Mouse (Mus musculus): ENCODE measurements around the gene Arap1. TPM values are rescaled to one million over a fixed set of nuclear protein-coding genes. Genes with fewer than 3 reads are reported as not detected.

Gene Arap1
- total RNA-seq, 2 experiments from 2014 or later, result 19.5 to 21.0 TPM

- intact Hi-C loops (cut with DNase I; ENCODE audit: low total_unique reads), result no loop called here
- peak; percentile 46 for DNase-seq
Observed at GRCm38 (mm10) chr7:101324142-101324962, 23.5 kb upstream of the Arap1 start.

GRCm38 (mm10) chr7:101326006-101326405 lies 21.9 kb upstream of the Arap1 start:
- intact Hi-C loops (cut with DNase I; ENCODE audit: low total_unique reads), result no loop called here
- DNase-seq, result no peak

- no peak for DNase-seq
- intact Hi-C loops (cut with DNase I; ENCODE audit: low total_unique reads), result no loop called here
Observed at GRCm38 (mm10) chr7:101327263-101327662, 20.6 kb upstream of the Arap1 start.

- no peak for DNase-seq
- intact Hi-C loops (cut with DNase I; ENCODE audit: low total_unique reads), result no loop called here
Observed at GRCm38 (mm10) chr7:101327786-101328185, 20.1 kb upstream of the Arap1 start.

DNA sequence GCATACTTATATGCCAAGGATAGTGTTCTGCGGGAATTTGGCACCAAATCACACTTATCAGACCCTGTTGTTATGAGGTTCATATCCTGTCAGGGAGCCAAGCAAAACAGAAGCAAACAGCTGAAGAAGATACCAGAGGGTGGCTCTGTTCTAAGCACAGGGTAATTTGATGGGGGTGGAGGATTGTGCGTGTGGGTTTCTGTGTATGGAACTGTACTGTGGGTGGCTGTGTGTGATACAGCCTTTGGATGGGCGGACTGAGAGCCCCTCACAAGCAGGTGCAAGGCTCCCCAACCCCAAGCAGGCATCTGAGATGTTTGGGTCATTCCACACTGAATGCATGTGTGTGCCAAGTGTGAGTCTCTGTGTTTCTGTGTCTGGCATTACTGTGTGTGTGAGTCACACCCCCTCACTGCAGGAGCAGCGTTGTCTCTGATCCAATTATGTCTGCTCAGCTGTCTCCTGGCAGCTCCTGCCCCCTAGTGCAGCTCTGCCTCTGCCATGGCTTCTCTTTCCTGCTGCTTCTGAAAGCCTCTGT lies 19.2 kb upstream of the Arap1 start:
- intact Hi-C loops (cut with DNase I; ENCODE audit: low total_unique reads), result no loop called here

DNA sequence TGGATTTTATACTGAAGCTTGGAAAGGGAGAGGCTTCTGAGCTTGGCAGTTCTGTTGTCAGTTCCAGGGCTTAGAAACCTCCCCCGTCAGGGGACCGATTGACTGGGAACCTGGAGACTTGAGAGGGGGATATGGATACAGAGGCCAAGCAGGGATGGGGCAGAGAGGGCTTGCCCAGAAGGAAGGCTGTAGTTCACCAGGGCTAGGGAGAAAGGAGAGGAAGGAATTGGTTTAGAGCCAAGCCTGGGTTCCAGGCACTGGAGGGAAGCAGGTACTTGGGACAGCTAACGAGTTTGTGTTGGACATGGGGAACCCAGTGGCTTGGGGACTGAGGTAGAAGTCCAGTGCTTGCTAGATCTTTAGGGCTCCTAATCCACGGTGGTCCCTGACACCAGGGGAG lies 18.3 kb upstream of the Arap1 start:
- intact Hi-C loops (cut with DNase I; ENCODE audit: low total_unique reads), result no loop called here
- DNase-seq, result no peak

More for the DNA sequence above, 19.2 kb upstream of the Arap1 start:
- peak; percentile 37 for DNase-seq

- intact Hi-C loops (cut with DNase I; ENCODE audit: low total_unique reads), result no loop called here
- DNase-seq, result no peak
Observed at GRCm38 (mm10) chr7:101330074-101330840, 17.6 kb upstream of the Arap1 start.

DNA sequence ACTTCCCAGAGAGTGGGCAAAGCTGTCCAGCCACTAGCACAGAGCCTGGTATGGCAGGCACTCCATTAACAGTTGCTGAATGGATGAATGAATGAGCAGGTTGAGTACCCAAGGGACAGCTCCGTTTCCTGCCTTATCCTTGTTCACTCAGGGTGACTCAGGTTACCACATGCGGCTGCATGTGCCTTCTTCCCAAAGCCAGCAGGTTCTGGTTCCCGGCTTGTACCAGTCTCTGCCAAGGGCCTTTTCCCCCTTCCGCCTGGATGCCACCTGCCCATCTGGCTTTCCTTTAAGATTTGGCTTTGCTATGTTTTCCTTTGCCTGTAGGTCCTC lies 17.1 kb upstream of the Arap1 start:
- no peak for DNase-seq
- intact Hi-C loops (cut with DNase I; ENCODE audit: low total_unique reads), result no loop called here

GRCm38 (mm10) chr7:101332045-101332831 lies 15.6 kb upstream of the Arap1 start:
- intact Hi-C loops (cut with DNase I; ENCODE audit: low total_unique reads), result no loop called here
- DNase-seq, result no peak

- intact Hi-C loops (cut with DNase I; ENCODE audit: low total_unique reads), result no loop called here
- DNase-seq, result no peak
Observed at GRCm38 (mm10) chr7:101335228-101335627, 12.6 kb upstream of the Arap1 start.

- intact Hi-C loops (cut with DNase I; ENCODE audit: low total_unique reads), result no loop called here
- no peak for DNase-seq
Observed at GRCm38 (mm10) chr7:101336686-101337085, 11.2 kb upstream of the Arap1 start.

DNA sequence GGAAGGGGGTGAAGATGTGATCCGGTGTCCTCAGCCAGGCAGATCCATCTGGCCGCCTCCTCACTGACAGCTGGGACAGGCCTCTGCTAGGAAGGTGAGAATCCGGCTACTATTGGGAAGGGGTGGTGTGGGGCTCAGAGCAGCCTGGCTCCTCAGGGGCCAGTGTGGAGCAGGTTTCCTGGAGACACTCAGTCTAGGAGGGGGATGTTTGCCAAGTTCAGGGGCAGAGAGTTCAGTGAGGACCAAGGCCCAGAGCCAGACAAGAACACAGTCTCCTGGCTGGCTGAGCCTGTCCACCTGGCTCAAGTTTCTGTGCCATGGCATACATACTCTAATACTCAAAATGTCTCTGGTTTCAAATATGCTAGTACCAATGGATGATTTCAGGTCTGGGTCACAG lies 10.5 kb upstream of the Arap1 start:
- no peak for DNase-seq
- intact Hi-C loops (cut with DNase I; ENCODE audit: low total_unique reads), result no loop called here

GRCm38 (mm10) chr7:101341405-101341804 lies 6.5 kb upstream of the Arap1 start:
- no peak for DNase-seq
- intact Hi-C loops (cut with DNase I; ENCODE audit: low total_unique reads), result no loop called here

DNA sequence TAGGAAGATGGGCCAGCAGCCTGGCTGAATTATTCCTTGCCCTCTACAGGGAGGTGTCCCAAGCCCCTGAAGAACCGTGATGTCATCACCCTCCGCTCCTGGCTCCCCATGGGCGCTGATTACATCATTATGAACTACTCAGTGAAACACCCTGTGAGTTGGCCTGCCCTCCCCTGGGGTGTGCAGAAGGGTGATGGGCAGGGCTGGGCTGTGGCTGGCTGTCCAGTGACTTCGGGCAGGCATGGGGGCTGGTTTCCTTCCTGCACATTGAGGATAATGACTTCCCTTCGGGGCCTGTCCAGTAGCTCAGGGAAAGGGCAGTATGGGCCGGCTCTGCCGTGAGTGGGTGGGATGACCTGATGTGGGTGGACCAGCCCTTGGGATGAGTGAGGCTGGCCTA lies 4.7 kb upstream of the Arap1 start:
- no peak for DNase-seq
- intact Hi-C loops (cut with DNase I; ENCODE audit: low total_unique reads), result no loop called here

GRCm38 (mm10) chr7:101344892-101345291 lies 3.0 kb upstream of the Arap1 start:
- intact Hi-C loops (cut with DNase I; ENCODE audit: low total_unique reads), result no loop called here
- DNase-seq, result no peak

- intact Hi-C loops (cut with DNase I; ENCODE audit: low total_unique reads), result no loop called here
- DNase-seq, result no peak
Observed at GRCm38 (mm10) chr7:101346991-101347390, 876 bp upstream of the Arap1 start.

GRCm38 (mm10) chr7:101348312-101348711 lies 445 bp downstream of the Arap1 start:
- intact Hi-C loops (cut with DNase I; ENCODE audit: low total_unique reads), result no loop called here

GRCm38 (mm10) chr7:101349861-101350260 lies 2.0 kb downstream of the Arap1 start:
- no peak for DNase-seq
- intact Hi-C loops (cut with DNase I; ENCODE audit: low total_unique reads), result no loop called here

More at GRCm38 (mm10) chr7:101348312-101348711, 445 bp downstream of the Arap1 start:
- DNase-seq, result no peak

GRCm38 (mm10) chr7:101352404-101352803 lies 4.5 kb downstream of the Arap1 start:
- no peak for DNase-seq
- intact Hi-C loops (cut with DNase I; ENCODE audit: low total_unique reads), result no loop called here

- intact Hi-C loops (cut with DNase I; ENCODE audit: low total_unique reads), result no loop called here
- no peak for DNase-seq
Observed at GRCm38 (mm10) chr7:101354423-101354822, 6.6 kb downstream of the Arap1 start.
